Mouse (Mus musculus): ENCODE measurements at regions not wholly inside any gene's neighbourhood (a gene's known extent, or its start where the extent isn't known, plus 50 kb on each side); places are given as distances from the start of the nearest gene placed in this dataset.

DNA sequence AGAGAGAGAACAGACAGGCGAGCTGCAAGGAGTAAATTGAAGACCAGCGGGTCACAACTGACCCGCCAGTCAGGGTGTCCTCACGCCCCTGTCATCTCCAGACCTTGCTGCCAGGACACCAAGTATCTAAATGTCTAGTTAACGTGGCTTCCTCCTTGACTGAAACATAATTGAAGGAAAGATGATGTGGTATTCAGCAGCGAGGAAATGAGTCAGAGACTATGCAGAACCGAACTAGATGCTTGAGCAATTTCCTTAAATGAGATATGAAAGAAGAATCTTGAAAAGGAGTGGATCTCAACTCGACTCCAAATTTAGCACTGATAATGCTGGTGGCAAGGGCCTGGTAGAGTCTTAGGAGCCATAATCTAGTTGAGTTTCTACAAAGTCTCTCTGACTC, 329.3 kb upstream of the Fam92a start:
- no peaks in the 10 kb centered on the region for H3K4me1 ChIP-seq (ENCODE audit: control insufficient read depth, insufficient read depth, low read length)
- H3K4me3 ChIP-seq (ENCODE audit: low read depth, low read length): no peak overlapping the region
- no peak overlapping the region for H3K4me2 ChIP-seq (ENCODE audit: low read length)
- H3K27me3 ChIP-seq (ENCODE audit: control insufficient read depth, insufficient read depth, low read depth, low read length): no peaks in the 10 kb centered on the region
- H3K9ac ChIP-seq (ENCODE audit: low read depth, low read length): no peak overlapping the region
- no peak overlapping the region for H3K27ac ChIP-seq (ENCODE audit: low read length)
- H3K36me3 ChIP-seq (ENCODE audit: control insufficient read depth, insufficient read depth, low read length): no peaks in the 10 kb centered on the region
- WGBS: 89% methylated on average over 8 of the region's 8 CpGs
- H3K9me3 ChIP-seq (replicated peaks; ENCODE audit: control insufficient read depth, low read length, poor library complexity, severe bottlenecking): no peaks in the 10 kb centered on the region
- no peak for ATAC-seq

- Histone ChIP-seq H3K27ac (ENCODE audit: low read length) (no peak overlapping the region), H3K36me3 (ENCODE audit: control insufficient read depth, insufficient read depth, low read length) (no peaks in the 10 kb centered on the region), H3K4me2 (ENCODE audit: low read length) (no peak overlapping the region), H3K4me1 (ENCODE audit: control insufficient read depth, insufficient read depth, low read length) (no peaks in the 10 kb centered on the region), H3K9ac (ENCODE audit: low read depth, low read length) (no peak overlapping the region), H3K4me3 (ENCODE audit: low read depth, low read length) (no peak overlapping the region), H3K27me3 (ENCODE audit: control insufficient read depth, insufficient read depth, low read depth, low read length) (no peaks in the 10 kb centered on the region), H3K9me3 (replicated peaks; ENCODE audit: control insufficient read depth, low read length, poor library complexity, severe bottlenecking) (no peaks in the 10 kb centered on the region)
- WGBS: 91% methylated on average over 4 of the region's 4 CpGs
- ATAC-seq: no peak
These were observed 326.6 kb upstream of the Fam92a start for GRCm38 (mm10) chr4:12498426-12498825.

GRCm38 (mm10) chr4:12492468-12492867, 320.7 kb upstream of the Fam92a start:
- Histone ChIP-seq H3K9me3 (replicated peaks; ENCODE audit: control insufficient read depth, low read length, poor library complexity, severe bottlenecking) (no peaks in the 10 kb centered on the region), H3K9ac (ENCODE audit: low read depth, low read length) (no peak overlapping the region), H3K4me3 (ENCODE audit: low read depth, low read length) (no peak overlapping the region), H3K4me1 (ENCODE audit: control insufficient read depth, insufficient read depth, low read length) (no peaks in the 10 kb centered on the region), H3K36me3 (ENCODE audit: control insufficient read depth, insufficient read depth, low read length) (no peaks in the 10 kb centered on the region), H3K27ac (ENCODE audit: low read length) (no peak overlapping the region), H3K4me2 (ENCODE audit: low read length) (no peak overlapping the region), H3K27me3 (ENCODE audit: control insufficient read depth, insufficient read depth, low read depth, low read length) (no peaks in the 10 kb centered on the region)
- no peak for ATAC-seq
- WGBS: 85% methylated on average over 2 of the region's 2 CpGs

DNA sequence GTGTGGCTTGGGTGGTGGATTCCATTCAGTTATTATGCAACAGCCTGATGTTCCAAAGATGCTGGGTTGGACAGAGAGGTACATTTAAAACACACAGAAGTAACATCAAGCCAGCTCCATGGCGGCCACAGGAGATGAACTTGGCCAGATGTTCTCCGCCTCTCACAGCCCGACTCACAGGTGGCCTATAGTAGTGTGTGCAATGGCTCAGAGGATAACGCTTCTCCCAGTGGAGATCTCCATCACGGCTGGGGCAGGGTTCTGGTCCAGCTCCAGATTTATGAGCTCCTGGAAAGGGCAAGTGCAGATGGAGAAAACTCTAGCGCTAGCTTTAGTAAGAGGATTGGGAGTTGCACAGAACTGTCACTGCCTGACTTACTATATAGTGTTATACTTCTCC, 319.5 kb upstream of the Fam92a start:
- Histone ChIP-seq H3K27me3 (ENCODE audit: control insufficient read depth, insufficient read depth, low read depth, low read length) (no peaks in the 10 kb centered on the region), H3K36me3 (ENCODE audit: control insufficient read depth, insufficient read depth, low read length) (no peaks in the 10 kb centered on the region), H3K27ac (ENCODE audit: low read length) (no peak overlapping the region), H3K4me1 (ENCODE audit: control insufficient read depth, insufficient read depth, low read length) (peaks cover 4% of the 10 kb centered on the region; the same call in 1 of the 2 replicates), H3K9ac (ENCODE audit: low read depth, low read length) (no peak overlapping the region), H3K4me2 (ENCODE audit: low read length) (no peak overlapping the region), H3K9me3 (replicated peaks; ENCODE audit: control insufficient read depth, low read length, poor library complexity, severe bottlenecking) (no peaks in the 10 kb centered on the region), H3K4me3 (ENCODE audit: low read depth, low read length) (no peak overlapping the region)
- ATAC-seq: no peak
- 88% methylated on average over 6 of the region's 6 CpGs for WGBS

GRCm38 (mm10) chr4:12490066-12490465, 318.3 kb upstream of the Fam92a start:
- Histone ChIP-seq H3K36me3 (ENCODE audit: control insufficient read depth, insufficient read depth, low read length) (no peaks in the 10 kb centered on the region), H3K27me3 (ENCODE audit: control insufficient read depth, insufficient read depth, low read depth, low read length) (no peaks in the 10 kb centered on the region), H3K4me2 (ENCODE audit: low read length) (no peak overlapping the region), H3K9me3 (replicated peaks; ENCODE audit: control insufficient read depth, low read length, poor library complexity, severe bottlenecking) (no peaks in the 10 kb centered on the region), H3K27ac (ENCODE audit: low read length) (no peak overlapping the region), H3K4me1 (ENCODE audit: control insufficient read depth, insufficient read depth, low read length) (peaks cover 4% of the 10 kb centered on the region; the same call in 1 of the 2 replicates), H3K4me3 (ENCODE audit: low read depth, low read length) (no peak overlapping the region), H3K9ac (ENCODE audit: low read depth, low read length) (no peak overlapping the region)
- WGBS: 80% methylated on average over 3 of the region's 3 CpGs
- no peak for ATAC-seq

- Histone ChIP-seq H3K27ac (ENCODE audit: low read length) (no peak overlapping the region), H3K27me3 (ENCODE audit: control insufficient read depth, insufficient read depth, low read depth, low read length) (no peaks in the 10 kb centered on the region), H3K4me1 (ENCODE audit: control insufficient read depth, insufficient read depth, low read length) (peaks cover 4% of the 10 kb centered on the region; the same call in 1 of the 2 replicates), H3K9ac (ENCODE audit: low read depth, low read length) (no peak overlapping the region), H3K36me3 (ENCODE audit: control insufficient read depth, insufficient read depth, low read length) (no peaks in the 10 kb centered on the region), H3K4me3 (ENCODE audit: low read depth, low read length) (no peak overlapping the region), H3K4me2 (ENCODE audit: low read length) (no peak overlapping the region), H3K9me3 (replicated peaks; ENCODE audit: control insufficient read depth, low read length, poor library complexity, severe bottlenecking) (no peaks in the 10 kb centered on the region)
- WGBS: 77% methylated on average over 6 of the region's 6 CpGs
- no peak for ATAC-seq
These were observed 317.5 kb upstream of the Fam92a start for GRCm38 (mm10) chr4:12489358-12489757.

DNA sequence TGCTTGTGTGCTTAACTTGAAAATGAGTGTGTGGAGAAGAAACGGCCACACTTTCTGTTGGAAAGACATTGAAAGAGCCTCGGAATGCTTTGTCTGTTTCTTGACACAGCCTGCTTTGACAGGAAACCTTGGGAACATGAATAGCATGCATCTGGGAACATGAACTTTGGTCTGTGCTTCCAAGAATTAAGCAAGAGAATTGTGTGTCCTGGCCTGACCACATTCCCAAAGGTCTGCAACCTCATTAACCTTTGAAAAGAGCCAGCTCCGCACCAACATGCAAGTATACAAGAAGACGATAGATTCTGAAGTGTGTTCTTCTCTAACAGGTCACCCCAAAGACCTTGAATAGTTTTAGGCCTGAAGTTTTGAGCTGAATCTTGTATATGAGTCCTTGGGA, 309.7 kb upstream of the Fam92a start:
- WGBS: 60% methylated on average over 4 of the region's 4 CpGs
- Histone ChIP-seq H3K27ac (ENCODE audit: low read length) (no peak overlapping the region), H3K27me3 (ENCODE audit: control insufficient read depth, insufficient read depth, low read depth, low read length) (no peaks in the 10 kb centered on the region), H3K36me3 (ENCODE audit: control insufficient read depth, insufficient read depth, low read length) (no peaks in the 10 kb centered on the region), H3K4me1 (ENCODE audit: control insufficient read depth, insufficient read depth, low read length) (no peaks in the 10 kb centered on the region), H3K9ac (ENCODE audit: low read depth, low read length) (no peak overlapping the region), H3K9me3 (replicated peaks; ENCODE audit: control insufficient read depth, low read length, poor library complexity, severe bottlenecking) (no peaks in the 10 kb centered on the region), H3K4me3 (ENCODE audit: low read depth, low read length) (no peak overlapping the region), H3K4me2 (ENCODE audit: low read length) (no peak overlapping the region)
- no peak for ATAC-seq

DNA sequence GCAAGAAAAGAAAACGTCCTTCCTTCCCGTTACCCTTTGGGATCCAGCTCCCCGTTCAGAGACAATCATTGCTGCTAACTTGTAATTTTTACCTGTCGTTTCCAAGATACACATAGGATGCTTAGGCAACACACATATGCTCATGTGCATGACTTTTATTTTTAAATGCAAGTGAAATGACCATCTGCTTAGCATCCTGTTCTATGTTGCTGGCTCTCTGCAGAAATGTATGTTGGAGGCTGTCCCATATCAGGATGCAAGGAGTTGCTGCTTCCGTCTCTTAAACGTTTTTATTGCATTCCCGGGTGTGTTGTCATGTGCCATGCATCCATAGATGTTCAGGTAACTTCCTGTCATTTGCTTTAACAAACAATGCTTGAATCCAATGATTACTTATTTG, 304.9 kb upstream of the Fam92a start:
- Histone ChIP-seq H3K9me3 (replicated peaks; ENCODE audit: control insufficient read depth, low read length, poor library complexity, severe bottlenecking) (no peaks in the 10 kb centered on the region), H3K27me3 (ENCODE audit: control insufficient read depth, insufficient read depth, low read depth, low read length) (no peaks in the 10 kb centered on the region), H3K9ac (ENCODE audit: low read depth, low read length) (no peak overlapping the region), H3K4me3 (ENCODE audit: low read depth, low read length) (no peak overlapping the region), H3K4me2 (ENCODE audit: low read length) (no peak overlapping the region), H3K36me3 (ENCODE audit: control insufficient read depth, insufficient read depth, low read length) (no peaks in the 10 kb centered on the region), H3K4me1 (ENCODE audit: control insufficient read depth, insufficient read depth, low read length) (peaks cover 2% of the 10 kb centered on the region; the same call in 1 of the 2 replicates), H3K27ac (ENCODE audit: low read length) (no peak overlapping the region)
- no peak for ATAC-seq
- WGBS: 87% methylated on average over 7 of the region's 7 CpGs

- H3K4me1 ChIP-seq (ENCODE audit: control insufficient read depth, insufficient read depth, low read length): peaks cover 2% of the 10 kb centered on the region; the same call in 1 of the 2 replicates
- peak; percentile 48; the same call in 1 of the 2 replicates for ATAC-seq
- H3K4me3 ChIP-seq (ENCODE audit: low read depth, low read length): no peak overlapping the region
- WGBS: 58% methylated on average over 4 of the region's 4 CpGs
- no peaks in the 10 kb centered on the region for H3K27me3 ChIP-seq (ENCODE audit: control insufficient read depth, insufficient read depth, low read depth, low read length)
- H3K27ac ChIP-seq (ENCODE audit: low read length): no peak overlapping the region
- H3K4me2 ChIP-seq (ENCODE audit: low read length): no peak overlapping the region
- H3K9me3 ChIP-seq (replicated peaks; ENCODE audit: control insufficient read depth, low read length, poor library complexity, severe bottlenecking): no peaks in the 10 kb centered on the region
- H3K36me3 ChIP-seq (ENCODE audit: control insufficient read depth, insufficient read depth, low read length): no peaks in the 10 kb centered on the region
- no peak overlapping the region for H3K9ac ChIP-seq (ENCODE audit: low read depth, low read length)
These were observed 303.3 kb upstream of the Fam92a start for GRCm38 (mm10) chr4:12474981-12475568.
